Mouse (Mus musculus): ENCODE data around the gene Gmds. TPM values are rescaled to one million over a fixed set of nuclear protein-coding genes. Genes with fewer than 3 reads are reported as not detected.
A peak's percentile ranks its signal among the peaks of the same experiment; 100 is the strongest.

The Gmds gene
- polyA plus RNA-seq, 1 experiment from 2014 or later: 40.5 TPM

DNA sequence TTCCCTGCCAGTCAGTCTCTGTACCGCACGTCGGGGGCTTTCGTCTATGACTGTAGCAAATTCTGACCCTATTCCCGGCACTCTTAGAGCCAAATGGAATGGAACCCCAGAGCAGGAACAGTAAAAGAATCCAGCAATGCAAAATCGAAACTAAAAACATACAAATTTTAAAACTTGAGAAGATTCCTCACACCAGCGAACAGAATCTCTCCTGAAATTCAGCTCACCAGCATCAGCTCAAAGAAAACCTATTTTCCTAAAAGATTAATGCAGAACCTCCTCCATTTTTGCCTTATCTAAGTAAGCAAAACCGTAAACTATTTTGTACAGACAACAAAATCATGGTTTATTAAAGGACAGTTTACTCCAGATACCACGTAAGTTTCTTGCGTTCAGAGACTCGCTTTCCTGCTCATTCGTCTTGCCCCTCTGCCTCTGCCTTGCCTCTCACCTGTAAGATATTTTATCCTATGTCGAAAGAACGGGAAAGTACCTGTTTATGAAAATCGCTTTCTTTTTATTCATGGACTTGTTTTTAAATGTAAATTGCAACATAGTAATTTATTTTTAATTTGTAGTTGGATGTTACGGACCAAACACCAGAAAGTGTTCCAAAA, 529.6 kb downstream of the Gmds start:
- Histone ChIP-seq H3K4me1 (ENCODE audit: control insufficient read depth, insufficient read depth, low read length) (peaks cover 10% of the 10 kb centered on the region; the same call in 1 of the 2 replicates), H3K4me3 (ENCODE audit: low read depth, low read length) (peak overlapping the region; percentile 34), H3K9me3 (ENCODE audit: control insufficient read depth, low read length) (no peaks in the 10 kb centered on the region), H3K4me2 (ENCODE audit: low read depth, low read length) (no peak overlapping the region), H3K27ac (ENCODE audit: low read depth, low read length) (peak overlapping the region; percentile 22; the same call in 1 of the 2 replicates), H3K27me3 (ENCODE audit: control insufficient read depth, insufficient read depth, low read length) (peaks cover 68% of the 10 kb centered on the region), H3K9ac (replicated peaks; ENCODE audit: low read depth, low read length) (peak overlapping the region; percentile 50; the same call in 1 of the 2 replicates), H3K36me3 (ENCODE audit: control insufficient read depth, insufficient read depth, low read length) (no peaks in the 10 kb centered on the region)
- WGBS: 4% methylated on average over 16 of the region's 16 CpGs
- ATAC-seq (ENCODE audit: low read depth): no peak

GRCm38 (mm10) chr13:31808116-31808803, 530.3 kb downstream of the Gmds start:
- Histone ChIP-seq H3K36me3 (ENCODE audit: control insufficient read depth, insufficient read depth, low read length) (no peaks in the 10 kb centered on the region), H3K27ac (ENCODE audit: low read depth, low read length) (peak overlapping the region; percentile 55), H3K27me3 (ENCODE audit: control insufficient read depth, insufficient read depth, low read length) (peaks cover 68% of the 10 kb centered on the region), H3K4me2 (ENCODE audit: low read depth, low read length) (no peak overlapping the region), H3K9ac (replicated peaks; ENCODE audit: low read depth, low read length) (peak overlapping the region; percentile 50; the same call in 1 of the 2 replicates), H3K4me3 (ENCODE audit: low read depth, low read length) (peak overlapping the region; percentile 34), H3K9me3 (ENCODE audit: control insufficient read depth, low read length) (no peaks in the 10 kb centered on the region), H3K4me1 (ENCODE audit: control insufficient read depth, insufficient read depth, low read length) (peaks cover 10% of the 10 kb centered on the region; the same call in 1 of the 2 replicates)
- WGBS: 0% methylated on average over 58 of the region's 73 CpGs
- no peak for ATAC-seq (ENCODE audit: low read depth)

- Histone ChIP-seq H3K27ac (ENCODE audit: low read depth, low read length) (peak overlapping the region; percentile 55; the same call in 1 of the 2 replicates), H3K27me3 (ENCODE audit: control insufficient read depth, insufficient read depth, low read length) (peaks cover 65% of the 10 kb centered on the region), H3K9me3 (ENCODE audit: control insufficient read depth, low read length) (no peaks in the 10 kb centered on the region), H3K9ac (replicated peaks; ENCODE audit: low read depth, low read length) (peak overlapping the region; percentile 50), H3K4me2 (ENCODE audit: low read depth, low read length) (0 out of 2 replicates have a peak overlapping the region, but pooled peaks have one; percentile 14), H3K4me3 (ENCODE audit: low read depth, low read length) (peak overlapping the region; percentile 34), H3K4me1 (ENCODE audit: control insufficient read depth, insufficient read depth, low read length) (peaks cover 10% of the 10 kb centered on the region; the same call in 1 of the 2 replicates), H3K36me3 (ENCODE audit: control insufficient read depth, insufficient read depth, low read length) (no peaks in the 10 kb centered on the region)
- ATAC-seq (ENCODE audit: low read depth): peak; percentile 1; the same call in 1 of the 2 replicates
- under 1% methylated on average over 45 of the region's 47 CpGs for WGBS
These were observed 530.8 kb downstream of the Gmds start for GRCm38 (mm10) chr13:31807736-31808115.

GRCm38 (mm10) chr13:31806890-31807735, 531.4 kb downstream of the Gmds start:
- under 1% methylated on average over 80 of the region's 101 CpGs for WGBS
- H3K36me3 ChIP-seq (ENCODE audit: control insufficient read depth, insufficient read depth, low read length): no peaks in the 10 kb centered on the region
- peaks cover 63% of the 10 kb centered on the region for H3K27me3 ChIP-seq (ENCODE audit: control insufficient read depth, insufficient read depth, low read length)
- H3K4me3 ChIP-seq (ENCODE audit: low read depth, low read length): peak overlapping the region; percentile 34
- H3K9me3 ChIP-seq (ENCODE audit: control insufficient read depth, low read length): no peaks in the 10 kb centered on the region
- H3K27ac ChIP-seq (ENCODE audit: low read depth, low read length): peak overlapping the region; percentile 69
- peak; percentile 29; the same call in 1 of the 2 replicates for ATAC-seq (ENCODE audit: low read depth)
- H3K4me1 ChIP-seq (ENCODE audit: control insufficient read depth, insufficient read depth, low read length): peaks cover 10% of the 10 kb centered on the region; the same call in 1 of the 2 replicates
- H3K4me2 ChIP-seq (ENCODE audit: low read depth, low read length): peak overlapping the region; percentile 51
- H3K9ac ChIP-seq (replicated peaks; ENCODE audit: low read depth, low read length): peak overlapping the region; percentile 50

DNA sequence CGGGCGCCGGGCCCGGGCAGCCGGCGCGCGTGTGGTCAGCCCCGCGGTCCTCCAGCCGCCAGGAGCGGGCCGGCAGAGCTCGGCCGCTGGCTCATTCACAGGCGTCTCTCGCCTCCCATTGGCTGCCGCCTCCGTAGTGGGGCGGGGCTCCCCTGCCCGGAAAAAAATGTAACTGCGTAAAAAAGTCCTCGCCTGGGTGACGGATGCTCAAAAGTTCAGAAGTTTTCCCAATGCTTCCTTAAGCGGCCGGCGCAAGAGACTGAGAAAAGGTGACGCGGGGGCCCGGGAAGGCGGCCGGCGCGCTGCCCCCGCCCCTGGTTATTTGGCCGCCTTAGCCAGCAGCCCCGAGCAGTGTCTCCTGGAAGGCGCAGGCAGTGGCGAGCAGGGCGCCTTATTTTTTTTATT, 532.1 kb downstream of the Gmds start, which contains the start of gene Foxc1:
Gene Foxc1, plus strand, starts transcription at position 206 of the 405 bp plus-strand sequence.
- H3K36me3 ChIP-seq (ENCODE audit: control insufficient read depth, insufficient read depth, low read length): no peaks in the 10 kb centered on the region
- under 1% methylated on average over 32 of the region's 40 CpGs for WGBS

GRCm38 (mm10) chr13:31805831-31806427, 532.6 kb downstream of the Gmds start:
- H3K4me2 ChIP-seq (ENCODE audit: low read depth, low read length): peak overlapping the region; percentile 51
- H3K27ac ChIP-seq (ENCODE audit: low read depth, low read length): no peak overlapping the region
- peaks cover 66% of the 10 kb centered on the region for H3K27me3 ChIP-seq (ENCODE audit: control insufficient read depth, insufficient read depth, low read length)
- H3K4me3 ChIP-seq (ENCODE audit: low read depth, low read length): peak overlapping the region; percentile 34
- peaks cover 16% of the 10 kb centered on the region for H3K4me1 ChIP-seq (ENCODE audit: control insufficient read depth, insufficient read depth, low read length)
- under 1% methylated on average over 31 of the region's 34 CpGs for WGBS
- ATAC-seq (ENCODE audit: low read depth): peak; percentile 8; the same call in 1 of the 2 replicates
- no peaks in the 10 kb centered on the region for H3K36me3 ChIP-seq (ENCODE audit: control insufficient read depth, insufficient read depth, low read length)
- H3K9ac ChIP-seq (replicated peaks; ENCODE audit: low read depth, low read length): no peak overlapping the region
- no peaks in the 10 kb centered on the region for H3K9me3 ChIP-seq (ENCODE audit: control insufficient read depth, low read length)

More for the DNA sequence above, 532.1 kb downstream of the Gmds start, which contains the start of gene Foxc1:
- Histone ChIP-seq H3K4me1 (ENCODE audit: control insufficient read depth, insufficient read depth, low read length) (peaks cover 14% of the 10 kb centered on the region), H3K4me3 (ENCODE audit: low read depth, low read length) (peak within 1 kb of the TSS; percentile 34), H3K9me3 (ENCODE audit: control insufficient read depth, low read length) (no peaks in the 10 kb centered on the region), H3K9ac (replicated peaks; ENCODE audit: low read depth, low read length) (peak within 1 kb of the TSS; percentile 50), H3K27ac (ENCODE audit: low read depth, low read length) (peak within 1 kb of the TSS; percentile 69), H3K4me2 (ENCODE audit: low read depth, low read length) (peak within 1 kb of the TSS; percentile 51), H3K27me3 (ENCODE audit: control insufficient read depth, insufficient read depth, low read length) (peaks cover 64% of the 10 kb centered on the region)
- peak; percentile 60; the same call in 1 of the 2 replicates for ATAC-seq (ENCODE audit: low read depth)

DNA sequence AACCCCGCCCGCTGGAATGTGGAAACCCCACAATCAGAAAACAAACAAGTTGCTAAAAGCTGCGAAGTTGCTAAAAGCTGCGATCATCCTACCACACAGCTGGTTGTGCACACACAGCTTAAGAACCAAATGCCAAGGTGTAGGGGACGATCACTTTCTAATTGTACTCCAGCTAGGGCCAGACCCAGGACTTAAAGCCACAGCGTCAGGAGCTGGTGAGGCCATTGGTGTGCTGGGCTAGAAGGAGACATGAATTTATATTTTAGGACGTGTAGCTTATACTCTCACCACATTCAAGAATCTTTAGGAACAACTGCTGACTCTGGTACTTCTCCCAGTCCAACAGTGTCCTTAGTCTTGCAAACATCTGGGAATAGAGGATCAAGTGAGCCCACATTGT, 534.0 kb downstream of the Gmds start:
- Histone ChIP-seq H3K4me1 (ENCODE audit: control insufficient read depth, insufficient read depth, low read length) (peaks cover 16% of the 10 kb centered on the region), H3K4me2 (ENCODE audit: low read depth, low read length) (no peak overlapping the region), H3K9ac (replicated peaks; ENCODE audit: low read depth, low read length) (no peak overlapping the region), H3K9me3 (ENCODE audit: control insufficient read depth, low read length) (no peaks in the 10 kb centered on the region), H3K4me3 (ENCODE audit: low read depth, low read length) (no peak overlapping the region), H3K36me3 (ENCODE audit: control insufficient read depth, insufficient read depth, low read length) (no peaks in the 10 kb centered on the region), H3K27me3 (ENCODE audit: control insufficient read depth, insufficient read depth, low read length) (peaks cover 65% of the 10 kb centered on the region), H3K27ac (ENCODE audit: low read depth, low read length) (no peak overlapping the region)
- 1% methylated on average over 7 of the region's 7 CpGs for WGBS
- ATAC-seq (ENCODE audit: low read depth): no peak

Data from neural tube, embryonic 14.5 days (tissue).